Mouse (Mus musculus): ENCODE data around the gene Abo. TPM values are rescaled to one million over a fixed set of nuclear protein-coding genes. Genes with fewer than 3 reads are reported as not detected.

Abo gene
- polyA plus RNA-seq, 1 experiment: not detected

DNA sequence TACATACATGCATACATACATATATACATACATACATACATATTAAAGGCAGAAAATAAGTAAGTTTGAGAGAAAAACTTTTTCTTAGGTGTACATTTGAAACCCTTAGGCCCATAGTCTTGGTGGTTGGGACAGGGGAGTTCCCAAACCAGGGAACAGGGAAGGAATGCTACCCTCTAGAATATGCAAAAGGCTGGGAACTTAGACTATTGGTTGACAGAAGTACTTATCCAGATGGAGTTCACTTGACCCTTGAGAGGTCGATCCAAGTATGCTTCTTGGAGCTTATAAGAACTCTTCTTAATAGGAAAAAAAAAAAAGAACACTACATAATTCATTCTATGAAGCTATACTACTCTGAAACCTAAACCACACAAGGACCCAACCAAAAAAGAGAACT lies 36.7 kb downstream of the Abo start:
- H3ac ChIP-seq (ENCODE audit: control insufficient read depth, insufficient read length): no peak overlapping the region
- H3K4me3 ChIP-seq: no peak overlapping the region
- H3K4me2 ChIP-seq (ENCODE audit: low read depth): no peak overlapping the region
- no peaks in the 10 kb centered on the region for H3K79me2 ChIP-seq (ENCODE audit: control insufficient read depth, insufficient read depth)
- no peak for TF ChIP-seq SRF (IDR thresholded peaks at IDR 0.05; ENCODE audit: control insufficient read depth, insufficient read length, low read depth)
- TF ChIP-seq CEBPB (IDR thresholded peaks at IDR 0.05; ENCODE audit: insufficient read depth, poor library complexity, severe bottlenecking): no peak
- TF ChIP-seq POLR2AphosphoS2 (IDR thresholded peaks at IDR 0.05; ENCODE audit: insufficient read length, low read depth): no peak
- TF ChIP-seq USF1 (IDR thresholded peaks at IDR 0.05; ENCODE audit: low read depth): no peak
- no peak for TF ChIP-seq POLR2A (IDR thresholded peaks at IDR 0.05; ENCODE audit: insufficient read length, low read depth)
- TF ChIP-seq MYOG (IDR thresholded peaks at IDR 0.05; ENCODE audit: control insufficient read depth in 1 of 3, insufficient read depth in 1 of 3, insufficient read length in 2 of 3, low read depth in 2 of 3): no peak
- no peak for TF ChIP-seq TCF3 (IDR thresholded peaks at IDR 0.05; ENCODE audit: insufficient read length, low read depth)
- no peak for TF ChIP-seq MAX (IDR thresholded peaks at IDR 0.05; ENCODE audit: low read depth)
- no peak for TF ChIP-seq REST (IDR thresholded peaks at IDR 0.05; ENCODE audit: insufficient read depth, insufficient read length)
- TF ChIP-seq MYOD1 (IDR thresholded peaks at IDR 0.05; ENCODE audit: control insufficient read depth in 1 of 3, insufficient read length in 2 of 3, low read depth in 2 of 3): no peak
- TF ChIP-seq E2F4 (IDR thresholded peaks at IDR 0.05; ENCODE audit: insufficient read depth): no peak
- no peak for TF ChIP-seq TCF12 (IDR thresholded peaks at IDR 0.05; ENCODE audit: insufficient read depth, poor library complexity, severe bottlenecking)
- no peaks in the 10 kb centered on the region for H3K36me3 ChIP-seq (ENCODE audit: control insufficient read depth, insufficient read depth)
- H3K27me3 ChIP-seq (ENCODE audit: control insufficient read depth, insufficient read depth, insufficient read length): peaks cover 4% of the 10 kb centered on the region

DNA sequence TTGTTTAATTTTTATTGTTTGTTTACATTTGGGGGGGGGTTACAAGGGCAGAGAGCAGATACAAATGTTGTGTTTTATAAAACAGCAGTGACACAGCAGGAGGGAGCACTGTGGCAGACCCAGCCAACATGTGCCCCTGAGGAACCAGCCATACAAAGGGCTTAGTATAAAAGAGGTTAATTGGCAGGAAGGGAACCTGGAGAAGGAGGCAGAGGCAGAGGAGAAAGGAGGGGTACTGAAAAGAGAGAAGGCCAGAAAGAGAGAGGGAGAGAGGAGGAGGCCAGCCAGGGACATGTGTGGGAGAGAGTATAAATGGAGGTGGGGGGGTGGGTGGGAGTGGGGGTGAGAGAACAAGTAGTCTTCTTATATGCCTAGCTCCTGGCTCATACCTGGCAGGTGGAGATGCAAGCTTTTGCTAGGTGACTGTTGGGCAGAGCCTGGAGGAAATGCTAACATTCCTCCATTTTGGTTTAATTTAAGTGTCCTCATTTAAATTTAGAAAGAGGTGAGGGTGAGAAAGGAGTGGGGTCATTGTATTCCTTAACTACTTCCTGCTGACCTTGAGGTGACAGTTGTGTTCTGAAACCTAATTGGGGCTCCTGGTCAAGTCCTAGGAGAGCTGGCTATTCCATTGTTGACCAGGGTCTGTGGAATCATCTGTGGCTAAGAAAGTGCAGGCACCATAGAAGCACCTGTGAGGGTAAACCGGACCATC lies 37.4 kb downstream of the Abo start:
- Histone ChIP-seq H3ac (ENCODE audit: control insufficient read depth, insufficient read length) (no peak overlapping the region), H3K4me2 (ENCODE audit: low read depth) (no peak overlapping the region), H3K4me3 (no peak overlapping the region), H3K79me2 (ENCODE audit: control insufficient read depth, insufficient read depth) (no peaks in the 10 kb centered on the region), H3K27me3 (ENCODE audit: control insufficient read depth, insufficient read depth, insufficient read length) (peaks cover under 1% of the 10 kb centered on the region), H3K36me3 (ENCODE audit: control insufficient read depth, insufficient read depth) (no peaks in the 10 kb centered on the region)
- TF ChIP-seq TCF3 (IDR thresholded peaks at IDR 0.05; ENCODE audit: insufficient read length, low read depth) (no peak), E2F4 (IDR thresholded peaks at IDR 0.05; ENCODE audit: insufficient read depth) (no peak), POLR2A (IDR thresholded peaks at IDR 0.05; ENCODE audit: insufficient read length, low read depth) (no peak)

Other genes with a start within 250 kb of the Abo start
- gene Fam69b, start 236.5 kb downstream of the Abo start, polyA plus RNA-seq (2012; fragmentation: generic; extraction: Trizol): 2.6 TPM
- not detected for gene Lcn4, start 193.7 kb downstream of the Abo start, polyA plus RNA-seq (2012; fragmentation: generic; extraction: Trizol)
- 16.7 TPM for gene Surf6, start 37.9 kb upstream of the Abo start, polyA plus RNA-seq (2012; fragmentation: generic; extraction: Trizol)
- 38.6 TPM for gene Med22, start 45.7 kb upstream of the Abo start, polyA plus RNA-seq (2012; fragmentation: generic; extraction: Trizol)
- 2,027 TPM for gene Rpl7a, start 45.8 kb upstream of the Abo start, polyA plus RNA-seq (2012; fragmentation: generic; extraction: Trizol)
- gene Surf2, start 51.4 kb upstream of the Abo start, polyA plus RNA-seq (2012; fragmentation: generic; extraction: Trizol): 34.9 TPM
- 53.8 TPM for gene Surf1, start 51.6 kb upstream of the Abo start, polyA plus RNA-seq (2012; fragmentation: generic; extraction: Trizol)
- gene Surf4, start 68.9 kb upstream of the Abo start, polyA plus RNA-seq (2012; fragmentation: generic; extraction: Trizol): 173 TPM
- 0.02 TPM for gene Stkld1, start 69.1 kb upstream of the Abo start, polyA plus RNA-seq (2012; fragmentation: generic; extraction: Trizol)
- 23.3 TPM for gene Rexo4, start 99.4 kb upstream of the Abo start, polyA plus RNA-seq (2012; fragmentation: generic; extraction: Trizol)
- gene Adamts13, start 108.4 kb upstream of the Abo start, polyA plus RNA-seq (2012; fragmentation: generic; extraction: Trizol): not detected
- 22.8 TPM for gene Cacfd1, start 144.9 kb upstream of the Abo start, polyA plus RNA-seq (2012; fragmentation: generic; extraction: Trizol)
- 102 TPM for gene Slc2a6, start 163.0 kb upstream of the Abo start, polyA plus RNA-seq (2012; fragmentation: generic; extraction: Trizol)
- 1,410 TPM for gene Mymk, start 207.2 kb upstream of the Abo start, polyA plus RNA-seq (2012; fragmentation: generic; extraction: Trizol)
- 17.6 TPM for gene Adamtsl2, start 214.4 kb upstream of the Abo start, polyA plus RNA-seq (2012; fragmentation: generic; extraction: Trizol)